Mouse (Mus musculus): ENCODE data around the gene Olfr819. TPM values are rescaled to one million over a fixed set of nuclear protein-coding genes. Genes with fewer than 3 reads are reported as not detected.
"Not testable (repeated sequence)": the region's sequence is repeated elsewhere in the genome, so short reads cannot be mapped to it uniquely, and the experiment has no call there.

The Olfr819 gene
- not detected for polyA plus RNA-seq (2017; shearing (Covaris generic))

GRCm38 (mm10) chr10:129967166-129967565, at the start of gene Olfr819:
Olfr819 (minus strand) TSS chr10:129967266.
- not testable (repeated sequence) for ATAC-seq

- ATAC-seq, result no peak
Observed at GRCm38 (mm10) chr10:130012321-130012720, 45.3 kb upstream of the Olfr819 start, which contains the start of gene Olfr820. Olfr820 (plus strand) TSS chr10:130012621.

GRCm38 (mm10) chr10:130005366-130005765, 38.3 kb upstream of the Olfr819 start:
- ATAC-seq, result not testable (repeated sequence)

- not testable (repeated sequence) for ATAC-seq
Observed at GRCm38 (mm10) chr10:130004104-130004503, 37.0 kb upstream of the Olfr819 start.

- ATAC-seq, result not testable (repeated sequence)
Observed at GRCm38 (mm10) chr10:129984962-129985361, 17.9 kb upstream of the Olfr819 start, which contains the start of gene Gm10310. Gm10310 (minus strand) TSS chr10:129985062.

- ATAC-seq, result not testable (repeated sequence)
Observed at GRCm38 (mm10) chr10:129981867-129982266, 14.8 kb upstream of the Olfr819 start.

GRCm38 (mm10) chr10:129976040-129976439, 9.0 kb upstream of the Olfr819 start, which contains the start of gene Olfr247:
Olfr247 (minus strand) TSS chr10:129976140.
- not testable (repeated sequence) for ATAC-seq

- not testable (repeated sequence) for ATAC-seq
Observed at GRCm38 (mm10) chr10:129972994-129973393, 5.9 kb upstream of the Olfr819 start.

GRCm38 (mm10) chr10:129966232-129966631, 834 bp downstream of the Olfr819 start:
- peak; percentile 46 for ATAC-seq

- no peak for ATAC-seq
Observed at GRCm38 (mm10) chr10:129949000-129949399, 18.1 kb downstream of the Olfr819 start, which contains the start of gene Olfr818. Olfr818 (minus strand) TSS chr10:129949100.

- ATAC-seq, result no peak
Observed at GRCm38 (mm10) chr10:129915497-129915896, 51.6 kb downstream of the Olfr819 start, which contains the start of gene Olfr816. Olfr816 (minus strand) TSS chr10:129915597.

Other genes with a start within 250 kb of the Olfr819 start
- under 1 TPM in 1 of 2 experiments, not detected in 1; 0.24 TPM for gene Olfr805, start 237.9 kb downstream of the Olfr819 start, polyA plus RNA-seq (2017; shearing (Covaris generic))
- gene Olfr806, start 225.3 kb downstream of the Olfr819 start, polyA plus RNA-seq (2017; shearing (Covaris generic)), result not detected
- gene Olfr807, start 209.5 kb downstream of the Olfr819 start, polyA plus RNA-seq (2017; shearing (Covaris generic)), result not detected
- not detected for gene Olfr808, start 201.8 kb downstream of the Olfr819 start, polyA plus RNA-seq (2017; shearing (Covaris generic))
- not detected for gene Olfr809, start 192.6 kb downstream of the Olfr819 start, polyA plus RNA-seq (2017; shearing (Covaris generic))
- not detected for gene Olfr810, start 172.3 kb downstream of the Olfr819 start, polyA plus RNA-seq (2017; shearing (Covaris generic))
- not detected for gene Olfr811, start 162.9 kb downstream of the Olfr819 start, polyA plus RNA-seq (2017; shearing (Covaris generic))
- gene Olfr812, start 121.2 kb downstream of the Olfr819 start, polyA plus RNA-seq (2017; shearing (Covaris generic)), result not detected
- not detected for gene Olfr813, start 111.9 kb downstream of the Olfr819 start, polyA plus RNA-seq (2017; shearing (Covaris generic))
- under 1 TPM in 1 of 2 experiments, not detected in 1; 0.15 TPM for gene Olfr814, start 87.4 kb downstream of the Olfr819 start, polyA plus RNA-seq (2017; shearing (Covaris generic))
- gene Olfr815, start 61.4 kb downstream of the Olfr819 start, polyA plus RNA-seq (2017; shearing (Covaris generic)), result not detected
- under 1 TPM in 1 of 2 experiments, not detected in 1; 0.25 TPM for gene Olfr816, start 51.7 kb downstream of the Olfr819 start, polyA plus RNA-seq (2017; shearing (Covaris generic))
- gene Olfr818, start 18.2 kb downstream of the Olfr819 start, polyA plus RNA-seq (2017; shearing (Covaris generic)), result not detected
- gene Olfr247, start 8.9 kb upstream of the Olfr819 start, polyA plus RNA-seq (2017; shearing (Covaris generic)), result not detected
- gene Gm10310, start 17.8 kb upstream of the Olfr819 start, polyA plus RNA-seq (2017; shearing (Covaris generic)), result not detected
- gene Olfr820, start 45.4 kb upstream of the Olfr819 start, polyA plus RNA-seq (2017; shearing (Covaris generic)), result not detected
- gene Olfr821, start 63.1 kb upstream of the Olfr819 start, polyA plus RNA-seq (2017; shearing (Covaris generic)), result not detected
- under 1 TPM in 1 of 2 experiments, not detected in 1; 0.33 TPM for gene Olfr822, start 103.9 kb upstream of the Olfr819 start, polyA plus RNA-seq (2017; shearing (Covaris generic))
- not detected for gene Olfr823, start 148.1 kb upstream of the Olfr819 start, polyA plus RNA-seq (2017; shearing (Covaris generic))
- gene Olfr824, start 162.7 kb upstream of the Olfr819 start, polyA plus RNA-seq (2017; shearing (Covaris generic)), result not detected
- gene Olfr825, start 199.5 kb upstream of the Olfr819 start, polyA plus RNA-seq (2017; shearing (Covaris generic)), result not detected
- under 1 TPM in 1 of 2 experiments, not detected in 1; 0.12 TPM for gene Olfr826, start 216.9 kb upstream of the Olfr819 start, polyA plus RNA-seq (2017; shearing (Covaris generic))
- not detected for gene Olfr827, start 247.1 kb upstream of the Olfr819 start, polyA plus RNA-seq (2017; shearing (Covaris generic))